Mouse (Mus musculus) liver, adult 10 weeks (tissue): ENCODE results near the gene F9. TPM values are rescaled to one million over a fixed set of nuclear protein-coding genes. Genes with fewer than 3 reads are reported as not detected.

Experiments
- polyA plus RNA-seq: library from polyadenylated mRNA; stranded (reverse); fragments of 350-450 nt; fragmentation: Illumina TruSeq; extraction: RNeasy Lipid Tissue Mini Kit (QIAGEN cat#74804); gene quantifications from one replicate; pipeline ENCODE4 v1.2.3, GENCODE M21; 2014; ENCODE audit warnings: low read depth, low replicate concordance

Gene F9
- 604 TPM for polyA plus RNA-seq

DNA sequence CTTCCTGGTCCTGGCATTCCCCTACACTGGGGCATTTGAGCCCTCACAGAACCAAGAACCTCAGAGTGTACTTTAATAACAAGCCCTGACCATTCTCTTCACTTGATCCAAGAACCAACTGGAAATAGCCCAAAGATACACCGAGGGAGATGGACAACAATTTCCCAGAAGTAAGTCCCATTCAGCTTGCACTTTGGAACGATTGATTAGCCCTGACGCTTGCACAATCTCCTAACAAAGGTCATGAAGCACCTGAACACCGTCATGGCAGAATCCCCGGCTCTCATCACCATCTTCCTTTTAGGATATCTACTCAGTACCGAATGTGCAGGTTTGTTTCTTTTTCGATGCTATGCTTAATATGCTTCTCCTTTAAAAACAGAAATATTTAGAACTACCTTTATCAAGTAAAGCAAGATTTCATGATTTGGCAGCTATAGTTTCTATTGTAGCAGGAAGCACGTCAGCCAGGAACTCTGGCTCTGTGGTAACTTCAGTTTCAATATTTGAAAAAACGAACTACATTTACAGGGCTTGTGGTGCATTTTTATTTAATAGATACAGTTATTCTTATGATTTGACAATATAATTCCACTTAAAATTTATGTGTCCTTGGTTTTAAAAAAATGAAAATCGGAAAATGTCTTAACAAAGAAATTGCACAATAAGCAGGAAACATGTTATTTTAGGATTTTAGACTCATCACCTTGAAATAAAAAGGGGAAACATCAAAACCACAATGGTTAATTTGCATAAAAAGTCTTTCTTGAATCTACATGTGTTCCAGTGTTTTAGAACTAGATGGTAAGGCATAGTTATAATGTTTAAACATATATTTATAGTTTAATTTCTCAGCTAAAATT lies at the start of gene F9:
Gene F9, plus strand, starts transcription at position 244 of the 863 bp plus-strand sequence.

Other genes starting within 250 kb of the F9 start
- gene Mcf2, start 179.6 kb downstream of the F9 start, polyA plus RNA-seq: not detected